Mouse (Mus musculus) testis, adult 2 months (tissue): ENCODE results near the gene Magi2.

Source experiments
- CTCF ChIP-seq: fragments of 200-500 bp; IDR thresholded peaks from 2 replicates; pipeline ENCODE4 v1.5.1; 2012; ENCODE audit warnings: low read depth, mild to moderate bottlenecking, inconsistent platforms, low read length, moderate library complexity; ENCODE audit not compliant: control insufficient read depth, insufficient read depth, insufficient replicate concordance
- POLR2A ChIP-seq: fragments of 200-500 bp; IDR thresholded peaks from 2 replicates; pipeline ENCODE4 v1.6.1; 2012; ENCODE audit warnings: low read depth, mild to moderate bottlenecking, inconsistent platforms, low read length, moderate library complexity; ENCODE audit not compliant: control insufficient read depth

GRCm38 (mm10) chr5:20048386-20048785 lies 821.5 kb downstream of the Magi2 start:
- TF ChIP-seq CTCF (no peak), POLR2A (no peak)
